Mouse (Mus musculus) skeletal muscle tissue, adult 2 months (tissue): Measurements from ENCODE around the gene Srsf12.
A peak's percentile ranks its signal among the peaks of the same experiment; 100 is the strongest.

ENCODE experiments used
- DNase-seq: peaks from one replicate; pipeline ENCODE4 v3.0.0-alpha.2; 2012; ENCODE audit warnings: low read depth, low spot score

The Srsf12 gene

DNA sequence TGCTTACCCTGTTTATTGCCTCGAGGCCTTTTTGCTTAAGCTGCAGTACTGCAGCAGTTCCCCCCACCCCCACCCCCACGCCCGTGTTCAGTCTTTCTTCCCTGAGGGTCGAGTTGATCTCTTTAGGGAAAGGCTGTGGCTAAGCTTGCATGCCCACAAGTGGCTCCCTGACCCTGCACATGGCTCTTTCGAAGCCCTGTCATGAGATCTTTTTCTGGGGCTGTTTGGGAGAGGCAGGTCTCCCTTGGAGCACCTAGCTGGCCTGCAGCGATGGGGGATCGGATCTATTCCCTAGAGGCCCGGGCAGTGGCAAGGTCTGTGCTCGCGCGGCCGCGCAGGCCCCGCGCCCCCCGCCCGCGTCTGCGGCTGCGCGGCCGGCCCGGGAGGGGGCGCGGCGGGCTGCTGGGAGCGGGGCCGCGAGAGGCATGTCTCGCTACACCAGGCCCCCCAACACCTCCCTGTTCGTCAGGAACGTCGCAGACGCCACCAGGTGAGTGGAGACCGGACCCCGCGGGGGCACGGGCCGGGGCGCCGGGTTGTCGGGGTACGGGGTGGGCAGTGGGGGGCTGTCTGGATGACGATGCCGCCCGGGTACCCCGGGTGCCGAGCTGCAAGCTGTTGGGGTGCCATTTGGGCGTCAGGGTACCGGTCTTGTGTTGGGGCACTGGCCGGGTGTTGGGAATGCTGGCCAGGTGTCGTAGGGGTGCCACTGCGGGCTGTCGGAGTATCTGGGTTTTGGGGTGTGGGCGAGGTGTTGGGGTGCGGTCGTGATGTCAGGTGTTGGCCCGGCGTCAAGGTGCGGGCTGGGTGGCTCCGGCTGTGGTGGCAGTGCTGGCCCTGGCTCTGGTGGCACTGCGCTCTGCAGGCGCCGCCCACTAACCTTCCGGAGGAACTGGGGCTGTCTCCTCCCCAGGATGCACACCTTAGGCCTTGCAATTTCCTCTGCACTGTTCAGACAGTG is at the start of gene Srsf12:
TSS of gene Srsf12 (plus strand) at position 111 of the 961 bp plus-strand sequence.
- no peak for DNase-seq

GRCm38 (mm10) chr4:33183477-33183876 is 25.3 kb upstream of the Srsf12 start:
- DNase-seq, result no peak

- peak; percentile 27 for DNase-seq
Measured at GRCm38 (mm10) chr4:33188164-33188563, 20.6 kb upstream of the Srsf12 start.

DNA sequence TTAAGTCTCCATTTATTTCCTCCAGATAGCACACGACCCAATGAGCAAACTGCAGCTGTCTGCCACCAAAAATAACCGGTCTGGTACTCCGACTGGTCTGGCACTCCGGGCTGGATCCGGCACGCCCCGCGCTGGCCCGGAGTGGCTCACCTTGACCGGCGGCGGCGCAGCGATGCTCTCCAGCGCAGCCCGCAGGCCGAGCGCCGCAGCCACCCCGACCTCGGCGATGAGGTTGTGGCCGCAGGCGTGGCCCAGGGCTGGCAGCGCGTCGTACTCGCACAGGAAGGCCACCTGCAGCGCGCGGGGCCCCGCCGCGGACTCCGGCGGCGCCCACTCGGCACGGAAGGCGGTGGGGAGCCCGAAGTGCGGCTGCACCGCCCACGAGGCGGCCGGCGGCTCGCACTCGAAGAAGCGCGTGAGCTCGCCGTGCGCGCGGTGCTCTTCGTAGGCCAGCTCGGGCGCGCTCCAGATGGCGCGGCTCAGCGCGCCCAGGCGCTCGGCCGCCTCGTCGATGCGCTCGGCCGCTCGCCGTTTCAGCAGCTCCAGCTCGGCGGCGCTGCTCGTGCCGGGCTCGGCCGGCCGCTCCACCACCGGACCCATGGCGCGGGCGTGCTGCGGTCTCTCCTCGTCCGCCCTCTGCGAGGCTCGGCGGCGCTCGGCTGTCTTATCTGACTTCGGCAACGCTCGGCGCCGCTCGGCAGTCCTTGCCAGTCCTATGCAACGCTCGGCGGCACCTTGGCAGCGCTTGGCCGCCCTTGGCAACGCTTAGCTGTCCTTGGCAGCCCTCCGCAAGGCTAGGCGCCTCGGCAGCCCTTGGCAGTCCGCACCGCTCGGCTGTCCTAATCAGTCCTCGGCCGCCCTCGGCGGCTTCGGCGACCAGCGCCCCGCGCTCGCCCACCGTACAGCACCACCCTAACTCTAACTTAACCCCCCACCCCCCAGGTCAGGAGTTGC is 19.7 kb upstream of the Srsf12 start:
- DNase-seq, result peak; percentile 95

GRCm38 (mm10) chr4:33189735-33190036 is 19.1 kb upstream of the Srsf12 start, which contains the start of gene Pm20d2:
TSS of gene Pm20d2 (minus strand) at chr4:33189737.
- DNase-seq, result no peak

- DNase-seq, result no peak
Measured at GRCm38 (mm10) chr4:33198117-33198516, 10.7 kb upstream of the Srsf12 start.

DNA sequence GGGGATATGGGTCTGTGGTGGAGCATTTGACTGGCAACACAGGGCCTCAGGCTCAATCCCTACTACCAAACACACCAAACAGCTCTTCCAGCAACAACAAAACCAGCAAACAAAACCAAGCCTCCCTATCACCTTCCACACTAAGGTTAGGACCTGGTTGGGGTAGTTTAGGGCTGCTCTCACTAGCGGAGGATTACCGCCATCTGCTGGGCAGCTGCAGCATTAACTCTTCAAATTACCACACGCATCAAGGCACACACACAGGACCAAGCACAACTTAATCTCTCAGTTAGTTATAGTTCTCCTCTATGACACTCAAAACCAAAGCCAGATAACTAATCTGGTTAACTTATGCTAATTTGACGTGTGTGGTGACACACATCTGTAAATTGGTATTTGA is 4.1 kb upstream of the Srsf12 start:
- peak; percentile 31 for DNase-seq

GRCm38 (mm10) chr4:33207551-33207950 is 1.2 kb upstream of the Srsf12 start:
- no peak for DNase-seq

DNA sequence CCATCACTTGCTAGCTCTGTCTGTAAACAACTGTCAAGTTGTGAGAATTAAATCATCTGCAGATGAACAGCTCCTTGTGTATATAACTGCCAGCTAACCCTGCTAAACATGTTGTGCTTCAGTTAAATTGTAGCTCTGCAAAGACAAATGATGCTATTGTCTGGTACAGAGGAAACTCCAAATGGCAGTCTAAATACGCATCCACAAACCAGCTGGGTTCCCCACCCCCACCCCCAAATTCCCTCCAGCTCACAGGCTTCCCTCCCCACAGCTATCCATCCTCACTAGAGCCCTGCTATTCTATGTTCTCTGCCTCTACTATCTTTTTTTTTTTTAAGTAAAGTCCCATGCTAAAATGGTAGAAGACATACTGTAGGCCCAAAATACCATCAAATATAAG is 13.1 kb downstream of the Srsf12 start:
- no peak for DNase-seq

DNA sequence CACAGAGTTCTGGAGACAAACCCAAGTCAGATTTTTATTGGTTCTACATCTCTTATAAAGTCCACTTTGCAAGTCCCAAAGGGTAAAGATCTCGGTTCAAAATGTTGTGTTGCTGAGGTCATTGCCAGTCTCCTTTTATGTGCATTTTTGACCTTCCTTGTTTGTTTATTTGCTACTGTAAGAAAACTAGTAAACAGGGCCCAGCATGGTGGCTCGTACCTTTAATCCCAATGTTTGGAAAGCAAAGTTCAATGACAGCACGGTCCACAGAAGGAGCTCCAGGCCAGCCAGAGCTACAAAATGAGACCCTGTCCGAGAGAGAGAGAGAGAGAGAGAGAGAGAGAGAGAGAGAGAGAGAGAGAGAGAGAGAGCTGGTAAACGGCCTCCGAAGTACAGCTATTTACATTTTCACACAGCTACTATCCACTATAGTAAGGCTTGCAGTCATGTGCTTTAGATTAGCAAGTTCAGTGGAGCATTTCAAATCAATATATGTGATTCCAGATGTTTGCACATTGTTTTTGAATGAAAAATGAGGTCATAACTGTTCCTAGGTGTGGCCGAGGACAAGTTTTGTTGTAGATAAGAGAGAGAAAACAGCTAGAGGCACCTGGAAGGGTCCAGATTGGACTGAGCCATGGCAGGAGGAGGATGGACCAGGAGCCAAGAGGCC is 15.3 kb downstream of the Srsf12 start:
- no peak for DNase-seq

DNA sequence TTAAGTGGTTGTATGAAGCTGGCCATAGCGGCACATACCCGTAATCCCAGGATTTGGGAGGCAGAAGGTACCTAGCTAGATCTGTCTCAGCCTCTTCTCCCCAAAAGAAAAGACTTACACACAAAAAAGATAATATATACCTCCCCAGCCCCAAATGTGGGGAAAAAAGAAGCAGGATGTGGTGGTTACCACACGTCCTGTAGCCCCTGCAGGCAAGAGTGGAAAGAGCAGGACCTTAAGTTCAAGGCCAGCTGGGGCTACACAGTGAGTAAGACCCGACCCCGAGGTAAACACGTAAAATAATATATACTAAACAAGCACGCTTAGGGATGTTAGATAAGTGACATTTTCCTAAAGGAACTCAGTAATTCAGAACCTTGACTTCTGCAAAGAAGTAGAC is 18.4 kb downstream of the Srsf12 start:
- DNase-seq, result no peak

DNA sequence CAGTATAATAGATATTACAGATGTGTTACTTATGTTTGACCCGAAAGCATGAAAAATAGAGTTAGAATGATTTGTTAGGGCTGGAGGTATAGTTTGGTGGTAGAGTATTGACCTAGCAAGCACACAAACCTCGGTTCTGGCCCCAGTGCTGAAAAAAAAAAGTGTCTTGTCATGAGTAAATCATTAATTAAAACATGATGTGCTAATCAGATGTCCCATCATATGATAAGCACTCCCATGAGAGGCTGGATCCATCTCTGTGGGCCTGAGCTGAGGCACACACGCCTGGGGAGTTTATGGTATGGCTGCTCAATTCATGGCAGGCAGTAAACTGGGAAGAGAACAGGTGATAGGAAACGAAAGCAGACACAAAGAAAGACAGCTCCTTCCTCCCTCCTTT is 20.8 kb downstream of the Srsf12 start:
- DNase-seq, result no peak

DNA sequence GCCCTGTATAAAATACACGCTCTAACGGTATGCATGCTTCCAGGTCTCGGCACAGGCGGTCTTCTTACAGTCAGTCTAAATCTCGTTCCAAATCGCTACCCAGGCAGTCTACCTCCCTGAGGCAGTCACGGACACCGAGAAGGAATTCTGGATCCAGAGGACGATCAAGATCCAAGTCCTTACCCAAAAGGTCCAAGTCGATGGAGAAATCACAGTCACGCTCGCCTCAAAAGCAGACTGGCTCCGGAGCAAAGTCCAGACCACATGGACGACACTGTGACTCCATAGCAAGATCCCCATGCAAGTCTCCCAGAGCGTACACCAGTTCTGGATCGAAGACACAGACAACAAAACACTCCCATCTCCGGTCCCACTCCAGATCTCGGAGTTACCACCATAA is 22.1 kb downstream of the Srsf12 start:
- DNase-seq, result no peak

DNA sequence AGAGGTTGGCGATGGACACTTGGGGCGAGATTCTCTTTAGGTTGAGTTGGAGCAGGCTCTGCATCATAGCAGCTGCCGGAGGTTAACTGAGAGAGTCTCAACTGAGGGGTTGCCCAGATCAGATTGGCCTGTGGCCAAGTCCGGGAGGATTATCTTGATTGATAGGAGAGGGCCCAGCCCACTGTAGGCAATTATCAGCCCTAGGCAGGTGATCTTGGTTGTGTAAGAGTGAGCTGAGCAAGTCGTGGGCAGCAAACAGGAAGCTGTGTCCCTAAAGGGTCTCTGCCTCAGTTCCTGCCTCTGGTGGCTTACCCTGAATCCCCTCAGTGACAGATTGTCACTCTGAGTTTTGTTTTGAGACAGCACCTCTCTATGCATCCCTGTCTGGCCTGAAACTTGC is 33.7 kb downstream of the Srsf12 start:
- DNase-seq, result no peak

GRCm38 (mm10) chr4:33243016-33243758 is 34.4 kb downstream of the Srsf12 start:
- no peak for DNase-seq

DNA sequence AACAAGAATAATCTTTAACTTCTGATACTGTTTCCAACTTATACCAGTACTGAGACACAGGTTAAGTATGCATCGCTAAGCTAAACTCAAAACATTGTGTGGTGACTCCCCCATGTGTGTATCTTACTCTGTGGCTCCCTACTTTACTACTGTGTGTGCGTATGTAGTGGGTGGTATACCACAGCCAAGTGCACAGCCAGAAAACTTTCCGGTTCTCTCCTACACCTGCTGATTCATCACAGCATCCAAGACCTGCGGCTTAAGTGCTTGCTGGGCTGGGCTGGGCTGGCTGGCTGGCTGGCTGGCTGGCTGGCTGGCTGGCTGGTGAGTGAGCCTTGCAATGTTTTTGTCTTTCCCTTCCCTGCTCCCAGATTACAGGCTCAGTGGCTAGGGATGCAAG is 35.1 kb downstream of the Srsf12 start:
- DNase-seq, result no peak

GRCm38 (mm10) chr4:33245853-33246395 is 37.1 kb downstream of the Srsf12 start:
- DNase-seq, result no peak

GRCm38 (mm10) chr4:33247479-33248053 is 38.8 kb downstream of the Srsf12 start:
- peak; percentile 100 for DNase-seq

GRCm38 (mm10) chr4:33248062-33248889 is 39.5 kb downstream of the Srsf12 start:
- peak; percentile 99 for DNase-seq

DNA sequence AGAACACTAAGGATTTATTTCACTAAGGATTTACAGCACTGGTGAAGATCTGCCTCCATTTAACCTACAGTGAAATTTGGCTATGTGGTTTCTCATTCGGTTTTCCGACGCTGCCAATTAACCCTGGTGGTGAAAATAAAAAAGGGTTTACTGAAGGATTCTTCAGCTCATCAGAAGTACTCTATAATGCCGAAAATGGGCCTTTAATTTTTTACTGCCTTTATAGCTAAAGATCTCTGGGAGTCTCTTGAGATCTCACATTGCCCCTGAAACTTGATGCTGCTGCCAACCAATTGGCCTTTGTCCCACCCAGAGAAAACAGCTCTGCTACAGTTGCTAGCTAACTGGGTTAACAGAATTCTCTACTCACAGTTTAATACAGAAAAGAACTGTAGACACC is 40.1 kb downstream of the Srsf12 start:
- DNase-seq, result no peak
